Comparison of ENCODE assay signal across 8 mouse cellular contexts in genomic region chr3:95013699-95014427, GRCm38 (mm10). TPM values are rescaled to one million over a fixed set of nuclear protein-coding genes. Genes with fewer than 3 reads are reported as not detected.
A peak's percentile ranks its signal among the peaks of the same experiment; 100 is the strongest.
DNase-seq lines count a peak whose midpoint lies in the region; ATAC-seq and TF ChIP-seq lines count a peak whose summit lies in the region.

No protein-coding gene starts in this region.

- no peaks in the 10 kb centered on the region for H3K27me3 ChIP-seq in hindbrain, embryonic 15.5 days

- 12% methylated on average over 13 of the region's 13 CpGs for WGBS in hindbrain, embryonic 15.5 days

- peaks cover 32% of the 10 kb centered on the region for H3K36me3 ChIP-seq in hindbrain, embryonic 15.5 days

- peak overlapping the region; percentile 65 for H3K9ac ChIP-seq in hindbrain, embryonic 15.5 days

- no peak for TF ChIP-seq POLR2A in cortical plate, adult 2 months (IDR thresholded peaks at IDR 0.05; ENCODE audit: extremely low read depth, insufficient read depth, low read length)

- no peak overlapping the region for H3K27ac ChIP-seq in cortical plate, adult 2 months (ENCODE audit: insufficient read depth, low read length)
- peak overlapping the region; percentile 95 for H3K27ac ChIP-seq in hindbrain, embryonic 15.5 days (replicated peaks)

- H3K4me2 ChIP-seq in hindbrain, embryonic 15.5 days: peak overlapping the region; percentile 88

- DNase-seq in adrenal gland, postnatal 14 days: peak; percentile 40
- DNase-seq in adrenal gland, postnatal 25 days: no peak
- DNase-seq in 3134 (ENCODE audit: extremely low read depth, insufficient read length, low spot score): peak; percentile 27
- DNase-seq in lung, postnatal 25 days (ENCODE audit: low spot score): peak; percentile 7
- no peak for DNase-seq in right cerebral cortex, postnatal 25 days
- no peak for DNase-seq in spleen, adult 12 weeks (ENCODE audit: low spot score)

- peaks cover 2% of the 10 kb centered on the region; the same call in 1 of the 2 replicates for H3K4me1 ChIP-seq in cortical plate, adult 2 months (ENCODE audit: control insufficient read depth, insufficient read depth, low read length)
- peaks cover 24% of the 10 kb centered on the region for H3K4me1 ChIP-seq in hindbrain, embryonic 15.5 days (replicated peaks)

- no peak for ATAC-seq in hindbrain, embryonic 15.5 days (ENCODE audit: low FRiP score, low read depth)

- no peak for TF ChIP-seq CTCF in cortical plate, adult 2 months (IDR thresholded peaks at IDR 0.05; ENCODE audit: extremely low read depth, insufficient read depth, low read length)

- no peaks in the 10 kb centered on the region for H3K9me3 ChIP-seq in hindbrain, embryonic 15.5 days

- peak overlapping the region; percentile 71 for H3K4me3 ChIP-seq in cortical plate, adult 2 months (ENCODE audit: insufficient read depth, low read length)
- peak overlapping the region; percentile 90 for H3K4me3 ChIP-seq in hindbrain, embryonic 15.5 days

RNA-seq across cellular contexts. Expression of gene Zfp687, which starts 1.4 kb away (rescaled TPM):
- total RNA-seq in adrenal gland, postnatal 14 days (2021): 30.9 and 33.2 TPM in 2 replicates
- total RNA-seq in adrenal gland, postnatal 25 days (2021): 25.6 and 44.9 TPM in 2 replicates
- polyA plus RNA-seq in cortical plate, adult 2 months (2012; rRNA removed): 15.8 and 17.5 TPM in 2 replicates
- polyA plus RNA-seq in hindbrain, embryonic 15.5 days (2015; fragmentation: Nextera tagmentation; extraction: Ambion mirVana): 18.9 and 21.2 TPM in 2 replicates

RNA-seq across cellular contexts. Expression of gene Psmd4, which starts 28.6 kb away (rescaled TPM):
- total RNA-seq in adrenal gland, postnatal 14 days (2021): 218 and 243 TPM in 2 replicates
- total RNA-seq in adrenal gland, postnatal 25 days (2021): 261 and 282 TPM in 2 replicates
- polyA plus RNA-seq in cortical plate, adult 2 months (2012; rRNA removed): 193 and 203 TPM in 2 replicates
- 260 and 276 TPM in 2 replicates for polyA plus RNA-seq in hindbrain, embryonic 15.5 days (2015; fragmentation: Nextera tagmentation; extraction: Ambion mirVana)

RNA-seq across cellular contexts. Expression of gene Pi4kb, which starts 39.3 kb away (rescaled TPM):
- 40.5 and 46.3 TPM in 2 replicates for total RNA-seq in adrenal gland, postnatal 14 days (2021)
- total RNA-seq in adrenal gland, postnatal 25 days (2021): 58.1 and 61.8 TPM in 2 replicates
- 56.6 and 61.4 TPM in 2 replicates for polyA plus RNA-seq in cortical plate, adult 2 months (2012; rRNA removed)
- 21.8 and 27.3 TPM in 2 replicates for polyA plus RNA-seq in hindbrain, embryonic 15.5 days (2015; fragmentation: Nextera tagmentation; extraction: Ambion mirVana)

RNA-seq across cellular contexts. Expression of gene Rfx5, which starts 60.0 kb away (rescaled TPM):
- 22.4 and 26.9 TPM in 2 replicates for total RNA-seq in adrenal gland, postnatal 14 days (2021)
- 27.5 and 36.2 TPM in 2 replicates for total RNA-seq in adrenal gland, postnatal 25 days (2021)
- polyA plus RNA-seq in cortical plate, adult 2 months (2012; rRNA removed): 24.3 and 26.4 TPM in 2 replicates
- 6.9 and 7.1 TPM in 2 replicates for polyA plus RNA-seq in hindbrain, embryonic 15.5 days (2015; fragmentation: Nextera tagmentation; extraction: Ambion mirVana)

Comparison
In these comparisons a context has a peak if more than half of its experiments do, and no peak if none do; other contexts are left out.
1. DNase-seq: peak in adrenal gland, postnatal 14 days (single experiment), 3134 (single experiment) and lung, postnatal 25 days (single experiment); none in adrenal gland, postnatal 25 days (single experiment), right cerebral cortex, postnatal 25 days (single experiment) and spleen, adult 12 weeks (single experiment).